Mouse (Mus musculus): ENCODE measurements around the gene Aifm1.

The Aifm1 gene

GRCm38 (mm10) chrX:48513166-48513807 is at the start of gene Aifm1:
TSS of gene Aifm1 (minus strand) at chrX:48513563.
- DNase-seq, result peak; percentile 89

- DNase-seq, result peak; percentile 82
Observed at GRCm38 (mm10) chrX:48532175-48532574, 18.8 kb upstream of the Aifm1 start.

- no peak for DNase-seq
Observed at GRCm38 (mm10) chrX:48526435-48526834, 13.1 kb upstream of the Aifm1 start.

GRCm38 (mm10) chrX:48525866-48526265 is 12.5 kb upstream of the Aifm1 start:
- DNase-seq, result no peak

- no peak for DNase-seq
Observed at GRCm38 (mm10) chrX:48525332-48525731, 12.0 kb upstream of the Aifm1 start.

- no peak for DNase-seq
Observed at GRCm38 (mm10) chrX:48523512-48523911, 10.1 kb upstream of the Aifm1 start.

- DNase-seq, result no peak
Observed at GRCm38 (mm10) chrX:48521651-48522050, 8.3 kb upstream of the Aifm1 start.

- peak; percentile 39 for DNase-seq
Observed at GRCm38 (mm10) chrX:48519549-48520085, 6.3 kb upstream of the Aifm1 start.

GRCm38 (mm10) chrX:48518808-48519548 is 5.6 kb upstream of the Aifm1 start, which contains the start of gene Rab33a:
TSS of gene Rab33a (plus strand) at chrX:48519285.
- peak; percentile 60 for DNase-seq

- DNase-seq, result peak; percentile 67
Observed at GRCm38 (mm10) chrX:48518211-48518807, 4.9 kb upstream of the Aifm1 start.

GRCm38 (mm10) chrX:48513824-48514223 is 461 bp upstream of the Aifm1 start:
- DNase-seq, result no peak

GRCm38 (mm10) chrX:48493763-48494162 is 19.6 kb downstream of the Aifm1 start:
- DNase-seq, result no peak

- no peak for DNase-seq
Observed at GRCm38 (mm10) chrX:48481687-48482086, 31.7 kb downstream of the Aifm1 start.

- DNase-seq, result no peak
Observed at GRCm38 (mm10) chrX:48481095-48481494, 32.3 kb downstream of the Aifm1 start.

GRCm38 (mm10) chrX:48467355-48467946 is 45.9 kb downstream of the Aifm1 start:
- no peak for DNase-seq

- DNase-seq, result no peak
Observed at GRCm38 (mm10) chrX:48466174-48466573, 47.2 kb downstream of the Aifm1 start.

- no peak for DNase-seq
Observed at GRCm38 (mm10) chrX:48464436-48464835, 48.9 kb downstream of the Aifm1 start.

- DNase-seq, result no peak
Observed at GRCm38 (mm10) chrX:48463636-48464035, 49.7 kb downstream of the Aifm1 start.

- DNase-seq, result peak; percentile 87
Observed at GRCm38 (mm10) chrX:48462754-48463507, 50.4 kb downstream of the Aifm1 start, which contains the start of gene Elf4. TSS of gene Elf4 (minus strand) at chrX:48463132.

- no peak for DNase-seq
Observed at GRCm38 (mm10) chrX:48462297-48462696, 51.1 kb downstream of the Aifm1 start.

- DNase-seq, result no peak
Observed at GRCm38 (mm10) chrX:48461006-48461405, 52.4 kb downstream of the Aifm1 start.

GRCm38 (mm10) chrX:48460496-48460895 is 52.9 kb downstream of the Aifm1 start:
- DNase-seq, result no peak
